Mouse (Mus musculus) ES-E14 (cell line): ENCODE data around the gene Aaas. TPM values are rescaled to one million over a fixed set of nuclear protein-coding genes. Genes with fewer than 3 reads are reported as not detected.

Experiments
- DNase-seq: peaks from one replicate; pipeline ENCODE4 v3.0.0-alpha.2; 2013; ENCODE audit warnings: low read depth, low spot score
- H3K27ac ChIP-seq: 2 replicates; pipeline ENCODE4 v1.5.1; 2012; ENCODE audit warnings: low read depth, mild to moderate bottlenecking, low read length, moderate library complexity, mixed read lengths; ENCODE audit not compliant: poor library complexity, insufficient read depth, severe bottlenecking
- H3K36me3 ChIP-seq: 2 replicates; pipeline ENCODE4 v1.6.1; 2012; ENCODE audit warnings: mild to moderate bottlenecking, low read length, moderate library complexity, mixed read lengths; ENCODE audit not compliant: control insufficient read depth, poor library complexity, insufficient read depth, severe bottlenecking
- H3K4me1 ChIP-seq, 2 experiments: fragments of 150-350 bp in 1 of 2; sonication (generic) in 1 of 2; 2 replicates each; pipeline ENCODE4 v1.6.1; 2012; ENCODE audit warnings: low read length in 2 of 2, mild to moderate bottlenecking in 1 of 2, mixed read lengths in 1 of 2; ENCODE audit not compliant: control insufficient read depth in 2 of 2, insufficient read depth in 2 of 2, poor library complexity in 1 of 2
- H3K4me3 ChIP-seq, 2 experiments: fragments of 150-350 bp in 1 of 2; sonication (generic) in 1 of 2; 2 replicates each; pipeline ENCODE4 v1.5.1; 2012; ENCODE audit warnings: low read length in 2 of 2, low read depth in 1 of 2, mild to moderate bottlenecking in 1 of 2, mixed read lengths in 1 of 2; ENCODE audit not compliant: insufficient read depth in 1 of 2, poor library complexity in 1 of 2, severe bottlenecking in 1 of 2
- H3K9ac ChIP-seq: 2 replicates; pipeline ENCODE4 v1.6.1; 2012; ENCODE audit warnings: low read depth, mild to moderate bottlenecking, low read length, mixed read lengths; ENCODE audit not compliant: poor library complexity, insufficient read depth, severe bottlenecking
- H3K9me3 ChIP-seq: fragments of 150-350 bp; sonication (generic); 2 replicates; pipeline ENCODE4 v1.6.1; 2012; ENCODE audit warnings: low read depth, mild to moderate bottlenecking, low read length; ENCODE audit not compliant: control insufficient read depth, insufficient read depth
- CHD2 ChIP-seq: IDR thresholded peaks from 2 replicates; pipeline ENCODE4 v1.6.1; 2014; ENCODE audit warnings: mild to moderate bottlenecking, low read depth, low read length, inconsistent platforms
- HCFC1 ChIP-seq: IDR thresholded peaks from 2 replicates; pipeline ENCODE4 v1.6.1; 2012; ENCODE audit warnings: low read length, inconsistent platforms, borderline replicate concordance; ENCODE audit not compliant: insufficient read depth
- MAFK ChIP-seq: IDR thresholded peaks from 2 replicates; pipeline ENCODE4 v1.6.1; 2014; ENCODE audit warnings: mild to moderate bottlenecking, low read depth, low read length, inconsistent platforms; ENCODE audit not compliant: insufficient read depth
- ZC3H11A ChIP-seq: IDR thresholded peaks from 2 replicates; pipeline ENCODE4 v1.6.1; 2012; ENCODE audit warnings: low read depth, mild to moderate bottlenecking, inconsistent platforms, low read length, borderline replicate concordance
- ZNF384 ChIP-seq: IDR thresholded peaks from 2 replicates; pipeline ENCODE4 v1.6.1; 2012; ENCODE audit warnings: low read depth, low read length, inconsistent platforms
- in situ Hi-C, 2 experiments: fragments of 600-800 bp; cut with MboI; formaldehyde crosslinking; loops; one replicate each; pipeline ENCODE4 v1.15.1; 2025; ENCODE audit warnings: low sequenced_read_pairs in 2 of 2, inconsistent platforms in 1 of 2; ENCODE audit not compliant: unreplicated experiment in 2 of 2
- total RNA-seq: library from RNA; depleted of rRNA; stranded (reverse); fragments of 300-350 nt; gene quantifications from 2 replicates; pipeline ENCODE4 v1.2.3, GENCODE M21; 2012

The Aaas gene
- total RNA-seq, 1 experiment: 86.0 TPM

DNA sequence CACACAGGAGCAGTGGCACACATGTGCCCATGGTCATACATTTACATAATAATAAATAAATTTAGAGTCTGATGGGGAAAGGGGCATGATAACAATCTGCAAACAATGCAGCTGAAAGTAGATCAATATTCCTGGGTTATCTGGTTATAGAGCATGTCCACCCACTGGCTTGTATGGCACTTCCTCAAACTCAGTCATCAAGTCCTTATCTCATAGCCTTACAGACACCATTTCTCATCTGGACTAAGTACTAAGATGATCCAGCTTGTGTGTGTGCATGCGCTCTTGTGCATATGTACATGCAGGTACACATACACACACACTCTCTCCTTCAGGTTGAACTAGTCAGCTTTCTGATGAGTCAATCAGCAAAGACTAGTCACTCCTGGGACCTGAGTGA is 14.1 kb upstream of the Aaas start:
- Histone ChIP-seq H3K27ac (no peak overlapping the region), H3K36me3 (no peaks in the 10 kb centered on the region), H3K9ac (no peak overlapping the region), H3K4me1 (peaks cover 0 to 6% of the 10 kb centered on the region in 2 experiments; a peak in 1 of 4 replicates), H3K4me3 (no peak overlapping the region), H3K9me3 (no peaks in the 10 kb centered on the region)
- TF ChIP-seq ZNF384 (no peak), HCFC1 (no peak), MAFK (no peak), CHD2 (no peak), ZC3H11A (no peak)
- in situ Hi-C loops: no loop called here
- no peak for DNase-seq

DNA sequence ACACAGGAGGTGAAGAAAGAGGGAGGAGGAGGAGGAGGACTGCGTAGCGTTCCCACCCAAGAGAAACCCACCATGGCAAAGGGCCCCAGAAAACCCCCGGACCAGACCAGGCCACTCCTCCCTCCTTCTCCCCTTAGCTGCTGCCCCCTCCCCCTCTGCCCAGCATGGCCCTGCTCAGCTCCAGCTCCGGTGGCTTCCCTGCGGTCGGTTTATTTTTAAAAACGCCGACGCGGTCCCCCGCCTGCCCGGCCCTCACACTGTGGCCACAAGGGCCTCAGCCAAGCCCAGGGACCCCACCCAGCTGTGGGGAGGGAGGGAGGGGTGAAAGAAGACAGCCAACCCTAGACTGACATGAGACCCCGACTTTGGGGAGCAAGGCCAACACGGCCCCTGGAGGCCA is 12.1 kb upstream of the Aaas start:
- Histone ChIP-seq H3K27ac (no peak overlapping the region), H3K4me1 (peaks cover 1 to 13% of the 10 kb centered on the region in 2 experiments; a peak in 1 of 4 replicates), H3K9ac (no peak overlapping the region), H3K36me3 (no peaks in the 10 kb centered on the region), H3K9me3 (no peaks in the 10 kb centered on the region), H3K4me3 (no peak overlapping the region)
- no peak for DNase-seq
- no peak for TF ChIP-seq ZNF384
- TF ChIP-seq CHD2: no peak
- no peak for TF ChIP-seq MAFK
- no peak for TF ChIP-seq HCFC1
- no peak for TF ChIP-seq ZC3H11A
- in situ Hi-C loops: no loop called here

DNA sequence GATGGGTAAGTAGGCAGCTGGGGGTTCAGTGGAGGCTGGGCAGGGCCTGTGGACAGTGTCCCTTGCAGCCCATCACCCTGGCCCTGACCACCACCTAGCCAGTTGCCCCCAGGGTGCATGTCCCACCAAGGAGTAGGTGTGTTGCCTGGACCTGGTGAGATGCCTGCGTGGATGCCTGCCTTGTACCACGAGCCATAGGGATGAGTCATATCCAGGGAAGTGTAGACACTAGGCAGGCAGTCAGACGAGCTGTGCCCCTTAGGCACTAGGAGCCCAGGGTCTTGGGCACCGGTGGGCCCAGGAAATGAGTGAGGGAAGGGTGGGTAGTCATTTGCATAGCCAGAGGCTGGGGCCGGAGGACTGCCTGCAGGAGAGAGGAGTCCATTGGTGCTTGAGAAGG is 8.3 kb upstream of the Aaas start:
- H3K4me3 ChIP-seq: peak overlapping the region; percentile 55 to 69
- in situ Hi-C loops: no loop called here
- peaks cover 1 to 7% of the 10 kb centered on the region in 2 experiments; a peak in 1 of 4 replicates for H3K4me1 ChIP-seq
- DNase-seq: no peak
- 0 out of 2 replicates have a peak overlapping the region, but pooled peaks have one; percentile 8 for H3K9ac ChIP-seq
- no peaks in the 10 kb centered on the region for H3K9me3 ChIP-seq
- H3K36me3 ChIP-seq: no peaks in the 10 kb centered on the region
- TF ChIP-seq ZC3H11A (no peak), ZNF384 (no peak), MAFK (no peak), CHD2 (no peak)
- no peak overlapping the region for H3K27ac ChIP-seq

DNA sequence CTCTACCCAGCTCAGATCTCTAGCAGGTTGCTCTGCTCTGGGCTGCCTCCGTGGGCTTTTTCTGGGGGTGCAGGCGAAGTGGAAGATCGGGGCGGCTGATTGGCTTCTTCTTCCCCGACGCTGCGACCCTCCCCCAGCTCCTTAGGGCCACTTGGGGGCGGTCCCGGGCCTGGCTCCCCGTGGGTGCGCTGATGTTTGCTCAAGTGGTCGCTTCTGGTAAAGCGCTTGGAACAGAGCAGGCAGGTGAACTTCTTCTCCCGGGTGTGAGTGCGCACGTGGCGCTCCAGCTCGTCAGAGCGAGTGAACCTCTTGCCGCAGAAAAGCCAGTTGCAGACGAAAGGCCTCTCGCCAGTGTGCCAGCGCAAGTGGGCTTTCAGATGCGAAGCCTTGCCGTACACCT is 7.6 kb upstream of the Aaas start:
- H3K9me3 ChIP-seq: no peaks in the 10 kb centered on the region
- no peak for DNase-seq
- peaks cover 1 to 7% of the 10 kb centered on the region in 2 experiments; a peak in 1 of 4 replicates for H3K4me1 ChIP-seq
- TF ChIP-seq HCFC1 (no peak), CHD2 (no peak), MAFK (no peak), ZC3H11A (no peak), ZNF384 (no peak)
- H3K9ac ChIP-seq: peak overlapping the region; percentile 8
- H3K36me3 ChIP-seq: no peaks in the 10 kb centered on the region
- in situ Hi-C loops: no loop called here
- H3K27ac ChIP-seq: no peak overlapping the region
- peak overlapping the region; percentile 55 to 69 for H3K4me3 ChIP-seq
